Mouse (Mus musculus) liver, embryonic 14.5 days (tissue): ENCODE measurements at regions not wholly inside any gene's neighbourhood (a gene's known extent, or its start where the extent isn't known, plus 50 kb on each side); places are given as distances from the start of the nearest gene placed in this dataset.

Experiments
- CTCF ChIP-seq: IDR thresholded peaks from 2 replicates; pipeline ENCODE4 v1.5.1; 2016; ENCODE audit warnings: antibody characterized with exemption, low read depth, control low read depth
- EP300 ChIP-seq: IDR thresholded peaks from 2 replicates; pipeline ENCODE4 v1.6.1; 2016; ENCODE audit warnings: antibody characterized with exemption, low read depth

- TF ChIP-seq CTCF (no peak), EP300 (no peak)
Observed at GRCm38 (mm10) chr17:47104328-47104727, 94.0 kb upstream of the Ubr2 start.
